Mouse (Mus musculus) forebrain, embryonic 10.5 days (tissue): ENCODE measurements at regions not wholly inside any gene's neighbourhood (a gene's known extent, or its start where the extent isn't known, plus 50 kb on each side); places are given as distances from the start of the nearest gene placed in this dataset.

Experiments
- DNase-seq: peaks from one replicate; pipeline ENCODE4 v3.0.0-alpha.2; 2017; ENCODE audit warnings: low spot score; ENCODE audit errors: extremely low spot score
- H3K27ac ChIP-seq: fragments of 300-500 bp; sonication (generic); 2 replicates; pipeline ENCODE4 v1.5.1; 2016; ENCODE audit warnings: mild to moderate bottlenecking
- H3K27me3 ChIP-seq: fragments of 300-500 bp; sonication (generic); 2 replicates; pipeline ENCODE4 v1.6.1; 2016; ENCODE audit warnings: mild to moderate bottlenecking; ENCODE audit not compliant: poor library complexity, severe bottlenecking
- H3K36me3 ChIP-seq: fragments of 300-500 bp; sonication (generic); replicated peaks from 2 replicates; pipeline ENCODE4 v1.6.1; 2016; ENCODE audit warnings: mild to moderate bottlenecking, moderate library complexity
- H3K4me1 ChIP-seq: fragments of 300-500 bp; sonication (generic); 2 replicates; pipeline ENCODE4 v1.6.1; 2016
- H3K4me3 ChIP-seq: fragments of 300-500 bp; sonication (generic); 2 replicates; pipeline ENCODE4 v1.5.1; 2016; ENCODE audit warnings: mild to moderate bottlenecking, moderate library complexity
- H3K9me3 ChIP-seq: fragments of 300-500 bp; sonication (generic); 2 replicates; pipeline ENCODE4 v1.6.1; 2016; ENCODE audit warnings: mild to moderate bottlenecking, moderate library complexity
- WGBS: fragments of 180-500 bp; shearing (Covaris S2); methylation state at CpG from one replicate; pipeline ENCODE4 v1.1.7; 2016; 5-methylcytosine and 5-hydroxymethylcytosine counted together

GRCm38 (mm10) chr3:21546411-21546810, 530.0 kb upstream of the Tbl1xr1 start:
- 56% methylated on average over 2 of the region's 2 CpGs for WGBS
- Histone ChIP-seq H3K9me3 (no peaks in the 10 kb centered on the region), H3K27me3 (no peaks in the 10 kb centered on the region), H3K4me1 (peaks cover 31% of the 10 kb centered on the region), H3K4me3 (no peak overlapping the region), H3K36me3 (no peaks in the 10 kb centered on the region), H3K27ac (peak overlapping the region; percentile 60; the same call in 1 of the 2 replicates)
- no peak for DNase-seq

GRCm38 (mm10) chr3:21549671-21550070, 526.8 kb upstream of the Tbl1xr1 start:
- H3K9me3 ChIP-seq = no peaks in the 10 kb centered on the region
- no peaks in the 10 kb centered on the region for H3K27me3 ChIP-seq
- no peak overlapping the region for H3K4me3 ChIP-seq
- WGBS = 37% methylated on average over 4 of the region's 4 CpGs
- H3K4me1 ChIP-seq = peaks cover 38% of the 10 kb centered on the region
- H3K36me3 ChIP-seq = no peaks in the 10 kb centered on the region
- no peak for DNase-seq
- no peak overlapping the region for H3K27ac ChIP-seq

GRCm38 (mm10) chr3:21553159-21553758, 523.2 kb upstream of the Tbl1xr1 start:
- Histone ChIP-seq H3K27ac (no peak overlapping the region), H3K4me1 (peaks cover 18% of the 10 kb centered on the region), H3K9me3 (no peaks in the 10 kb centered on the region), H3K27me3 (no peaks in the 10 kb centered on the region), H3K4me3 (no peak overlapping the region), H3K36me3 (no peaks in the 10 kb centered on the region)
- WGBS = 68% methylated on average over 3 of the region's 3 CpGs
- DNase-seq = no peak

GRCm38 (mm10) chr3:21553859-21554258, 522.6 kb upstream of the Tbl1xr1 start:
- no peaks in the 10 kb centered on the region for H3K9me3 ChIP-seq
- no peak for DNase-seq
- H3K27me3 ChIP-seq = no peaks in the 10 kb centered on the region
- no peak overlapping the region for H3K27ac ChIP-seq
- H3K4me3 ChIP-seq = no peak overlapping the region
- WGBS = 32% methylated on average over 1 of the region's 1 CpGs
- peaks cover 18% of the 10 kb centered on the region for H3K4me1 ChIP-seq
- no peaks in the 10 kb centered on the region for H3K36me3 ChIP-seq

GRCm38 (mm10) chr3:21557963-21558441, 518.5 kb upstream of the Tbl1xr1 start:
- Histone ChIP-seq H3K4me1 (peaks cover 11% of the 10 kb centered on the region), H3K9me3 (no peaks in the 10 kb centered on the region), H3K4me3 (no peak overlapping the region), H3K27me3 (no peaks in the 10 kb centered on the region), H3K27ac (no peak overlapping the region), H3K36me3 (no peaks in the 10 kb centered on the region)
- WGBS = 93% methylated on average over 12 of the region's 12 CpGs
- no peak for DNase-seq

GRCm38 (mm10) chr3:21562771-21563312, 513.6 kb upstream of the Tbl1xr1 start:
- WGBS = 91% methylated on average over 2 of the region's 2 CpGs
- DNase-seq = no peak
- H3K9me3 ChIP-seq = no peaks in the 10 kb centered on the region
- H3K27ac ChIP-seq = no peak overlapping the region
- no peaks in the 10 kb centered on the region for H3K27me3 ChIP-seq
- H3K4me1 ChIP-seq = peaks cover 28% of the 10 kb centered on the region
- no peak overlapping the region for H3K4me3 ChIP-seq
- no peaks in the 10 kb centered on the region for H3K36me3 ChIP-seq

- H3K4me1 ChIP-seq = peaks cover 28% of the 10 kb centered on the region
- 71% methylated on average over 3 of the region's 3 CpGs for WGBS
- no peak overlapping the region for H3K4me3 ChIP-seq
- no peaks in the 10 kb centered on the region for H3K27me3 ChIP-seq
- DNase-seq = no peak
- 0 out of 2 replicates have a peak overlapping the region, but pooled peaks have one; percentile 31 for H3K27ac ChIP-seq
- no peaks in the 10 kb centered on the region for H3K9me3 ChIP-seq
- H3K36me3 ChIP-seq = no peaks in the 10 kb centered on the region
Measured at GRCm38 (mm10) chr3:21563454-21563853, 513.0 kb upstream of the Tbl1xr1 start.

- Histone ChIP-seq H3K9me3 (no peaks in the 10 kb centered on the region), H3K27me3 (no peaks in the 10 kb centered on the region), H3K4me1 (peaks cover 28% of the 10 kb centered on the region), H3K4me3 (no peak overlapping the region), H3K36me3 (no peaks in the 10 kb centered on the region), H3K27ac (peak overlapping the region; percentile 79)
- WGBS = 20% methylated on average over 3 of the region's 3 CpGs
- peak; percentile 42 for DNase-seq
Measured at GRCm38 (mm10) chr3:21564211-21564781, 512.2 kb upstream of the Tbl1xr1 start.

- DNase-seq = no peak
- Histone ChIP-seq H3K27me3 (no peaks in the 10 kb centered on the region), H3K27ac (peak overlapping the region; percentile 79), H3K36me3 (no peaks in the 10 kb centered on the region), H3K9me3 (no peaks in the 10 kb centered on the region), H3K4me1 (peaks cover 28% of the 10 kb centered on the region), H3K4me3 (no peak overlapping the region)
- 55% methylated on average over 4 of the region's 4 CpGs for WGBS
Measured at GRCm38 (mm10) chr3:21564847-21565485, 511.5 kb upstream of the Tbl1xr1 start.

- Histone ChIP-seq H3K27ac (no peak overlapping the region), H3K9me3 (no peaks in the 10 kb centered on the region), H3K27me3 (no peaks in the 10 kb centered on the region), H3K36me3 (no peaks in the 10 kb centered on the region), H3K4me1 (peaks cover 13% of the 10 kb centered on the region), H3K4me3 (no peak overlapping the region)
- WGBS = 79% methylated on average over 1 of the region's 1 CpGs
- DNase-seq = no peak
Measured at GRCm38 (mm10) chr3:21569721-21570120, 506.7 kb upstream of the Tbl1xr1 start.

- WGBS = 79% methylated on average over 3 of the region's 3 CpGs
- no peaks in the 10 kb centered on the region for H3K9me3 ChIP-seq
Measured at GRCm38 (mm10) chr3:21578635-21579034, 497.8 kb upstream of the Tbl1xr1 start.

GRCm38 (mm10) chr3:21582122-21582521, 494.3 kb upstream of the Tbl1xr1 start:
- Histone ChIP-seq H3K27me3 (no peaks in the 10 kb centered on the region), H3K27ac (no peak overlapping the region), H3K36me3 (no peaks in the 10 kb centered on the region), H3K9me3 (no peaks in the 10 kb centered on the region), H3K4me1 (no peaks in the 10 kb centered on the region), H3K4me3 (no peak overlapping the region)
- no peak for DNase-seq
- 83% methylated on average over 1 of the region's 1 CpGs for WGBS

More at GRCm38 (mm10) chr3:21578635-21579034, 497.8 kb upstream of the Tbl1xr1 start:
- Histone ChIP-seq H3K4me3 (no peak overlapping the region), H3K36me3 (no peaks in the 10 kb centered on the region), H3K4me1 (no peaks in the 10 kb centered on the region), H3K27ac (no peak overlapping the region), H3K27me3 (no peaks in the 10 kb centered on the region)
- DNase-seq = no peak

- WGBS = 88% methylated on average over 3 of the region's 3 CpGs
Measured at GRCm38 (mm10) chr3:21585767-21586166, 490.7 kb upstream of the Tbl1xr1 start.

More at GRCm38 (mm10) chr3:21585767-21586166, 490.7 kb upstream of the Tbl1xr1 start:
- H3K4me3 ChIP-seq = no peak overlapping the region
- H3K4me1 ChIP-seq = no peaks in the 10 kb centered on the region
- H3K27me3 ChIP-seq = no peaks in the 10 kb centered on the region
- H3K9me3 ChIP-seq = no peaks in the 10 kb centered on the region
- H3K27ac ChIP-seq = no peak overlapping the region
- H3K36me3 ChIP-seq = no peaks in the 10 kb centered on the region
- DNase-seq = no peak
